Mouse (Mus musculus) forebrain, embryonic 15.5 days (tissue): ENCODE measurements around the gene Slc3a2. TPM values are rescaled to one million over a fixed set of nuclear protein-coding genes. Genes with fewer than 3 reads are reported as not detected.
"Not testable (repeated sequence)": the region's sequence is repeated elsewhere in the genome, so short reads cannot be mapped to it uniquely, and the experiment has no call there.

Experiments used
- ATAC-seq: fragments of 200-750 bp; cut with Nextera tagmentation; replicated peaks from 2 replicates; pipeline ENCODE4 v1.8.0; 2017; ENCODE audit warnings: mild to moderate bottlenecking, moderate TSS enrichment, moderate library complexity
- H3K27ac ChIP-seq: fragments of 300-500 bp; sonication (generic); replicated peaks from 2 replicates; pipeline ENCODE4 v1.5.1; 2015; ENCODE audit warnings: mild to moderate bottlenecking, inconsistent platforms
- H3K27me3 ChIP-seq: fragments of 300-500 bp; sonication (generic); 2 replicates; pipeline ENCODE4 v1.6.1; 2015; ENCODE audit warnings: inconsistent platforms
- H3K36me3 ChIP-seq: fragments of 300-500 bp; sonication (generic); 2 replicates; pipeline ENCODE4 v1.6.1; 2015; ENCODE audit warnings: mild to moderate bottlenecking, inconsistent platforms
- H3K4me1 ChIP-seq: fragments of 300-500 bp; sonication (generic); 2 replicates; pipeline ENCODE4 v1.6.1; 2015; ENCODE audit warnings: inconsistent platforms
- H3K4me2 ChIP-seq: fragments of 300-500 bp; sonication (generic); replicated peaks from 2 replicates; pipeline ENCODE4 v1.6.1; 2015; ENCODE audit warnings: mild to moderate bottlenecking, inconsistent platforms
- H3K4me3 ChIP-seq: fragments of 300-500 bp; sonication (generic); 2 replicates; pipeline ENCODE4 v1.5.1; 2015; ENCODE audit warnings: mild to moderate bottlenecking, inconsistent platforms
- H3K9ac ChIP-seq: fragments of 300-500 bp; sonication (generic); replicated peaks from 2 replicates; pipeline ENCODE4 v1.6.1; 2015; ENCODE audit warnings: mild to moderate bottlenecking, inconsistent platforms
- H3K9me3 ChIP-seq: fragments of 300-500 bp; sonication (generic); 2 replicates; pipeline ENCODE4 v1.6.1; 2016; ENCODE audit warnings: inconsistent platforms
- WGBS: fragments of 180-500 bp; shearing (Covaris S2); methylation state at CpG from one replicate; pipeline ENCODE4 v1.1.7; 2015; ENCODE audit warnings: mixed read lengths; 5-methylcytosine and 5-hydroxymethylcytosine counted together
- polyA plus RNA-seq: library from polyadenylated mRNA; unstranded; fragments of >200 nt; fragmentation: Nextera tagmentation; extraction: Ambion mirVana; gene quantifications from 2 replicates; pipeline ENCODE4 v1.2.1, GENCODE M21; 2015

The Slc3a2 gene
- polyA plus RNA-seq, 1 experiment from 2014 or later, result 171 TPM

DNA sequence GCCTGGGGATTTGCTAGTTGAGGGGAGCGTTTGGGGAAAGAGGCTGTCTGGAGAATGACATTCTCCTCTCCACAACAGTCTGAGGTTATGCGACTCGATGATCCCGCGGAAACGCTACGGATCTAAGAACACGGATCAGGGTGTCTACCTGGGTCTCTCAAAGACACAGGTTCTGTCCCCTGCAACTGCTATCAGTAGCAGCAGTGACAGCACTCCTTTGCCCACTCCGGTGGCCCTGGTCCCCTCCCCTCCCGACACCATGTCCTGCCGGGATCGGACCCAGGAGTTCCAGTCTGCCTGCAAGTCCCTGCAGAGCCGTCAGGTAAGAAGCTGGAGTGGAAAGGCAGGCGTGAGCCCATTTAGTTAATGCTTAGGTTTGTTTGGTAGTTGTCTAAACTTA, 19.0 kb upstream of the Slc3a2 start:
- no peaks in the 10 kb centered on the region for H3K9me3 ChIP-seq
- peaks cover 72% of the 10 kb centered on the region for H3K36me3 ChIP-seq
- WGBS, result 28% methylated on average over 14 of the region's 14 CpGs

DNA sequence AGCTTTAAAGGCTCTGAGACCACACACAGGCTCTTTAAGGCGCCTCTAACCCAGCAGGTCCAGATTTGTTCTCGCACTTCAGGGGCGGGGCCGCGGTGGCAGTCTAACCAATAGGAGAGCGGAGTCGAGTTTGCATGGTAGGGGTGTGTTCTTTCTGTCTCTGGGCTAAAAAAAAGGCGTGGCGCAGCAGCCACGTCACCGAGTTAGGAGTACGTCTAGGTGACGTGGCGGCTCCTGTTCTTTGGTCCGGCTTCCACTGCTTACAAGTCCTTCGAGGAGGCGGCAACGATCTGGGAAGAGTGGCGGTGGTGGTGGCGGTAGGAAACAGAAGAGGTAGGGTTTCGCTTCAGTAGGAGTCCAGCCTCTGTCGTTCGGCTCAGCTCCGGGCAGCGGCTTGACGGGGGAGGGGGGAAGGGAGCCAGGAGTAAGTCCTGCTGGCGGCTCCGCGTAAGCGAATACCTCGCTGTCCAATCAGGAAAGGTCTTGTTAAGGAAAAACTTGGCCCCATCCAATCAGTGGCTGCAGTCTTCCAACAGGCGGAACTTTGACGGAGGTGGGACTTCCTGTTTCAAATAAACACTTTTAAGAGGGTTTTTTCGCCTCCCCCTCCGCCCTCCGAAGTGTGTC, 18.2 kb upstream of the Slc3a2 start, which contains the start of gene Stx5a:
Stx5a (plus strand) TSS at position 171 of the 627 bp plus-strand sequence.
- Histone ChIP-seq H3K4me3 (peak within 1 kb of the TSS; percentile 82), H3K36me3 (peaks cover 64% of the 10 kb centered on the region)
- under 1% methylated on average over 36 of the region's 36 CpGs for WGBS

More for the DNA sequence above, 19.0 kb upstream of the Slc3a2 start:
- no peaks in the 10 kb centered on the region for H3K27me3 ChIP-seq
- peaks cover 28% of the 10 kb centered on the region for H3K4me1 ChIP-seq
- no peak for ATAC-seq
- peak overlapping the region; percentile 82 for H3K4me3 ChIP-seq
- H3K9ac ChIP-seq, result peak overlapping the region; percentile 85
- H3K27ac ChIP-seq, result peak overlapping the region; percentile 96
- H3K4me2 ChIP-seq, result peak overlapping the region; percentile 98

DNA sequence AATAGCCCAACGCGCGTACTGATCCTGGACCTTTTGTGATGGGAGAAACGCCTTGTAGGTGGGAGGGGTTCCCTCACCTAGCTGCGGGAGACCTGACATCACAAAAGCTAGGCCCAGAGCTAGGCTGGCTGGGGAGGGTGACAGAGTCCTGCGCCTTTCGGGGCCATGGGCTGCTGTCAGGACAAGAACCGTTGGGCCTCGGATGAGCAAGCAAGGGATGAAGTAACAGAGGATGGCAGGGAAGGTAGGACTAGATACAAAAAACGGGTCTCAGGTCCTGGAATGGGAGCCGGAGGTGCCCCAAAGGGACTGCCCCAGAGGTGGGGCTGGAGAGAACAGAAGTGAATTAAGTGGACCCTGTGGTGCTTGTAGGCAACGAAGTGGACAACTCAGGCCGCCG, 17.4 kb upstream of the Slc3a2 start, which contains the start of gene 1700092M07Rik:
1700092M07Rik (plus strand) TSS at position 116 of the 400 bp plus-strand sequence.
- WGBS, result 63% methylated on average over 14 of the region's 14 CpGs
- H3K9ac ChIP-seq, result peak within 1 kb of the TSS; percentile 57
- no peak; the same call in 1 of the 2 replicates for ATAC-seq
- H3K9me3 ChIP-seq, result no peaks in the 10 kb centered on the region
- H3K4me3 ChIP-seq, result peak within 1 kb of the TSS; percentile 82
- peak within 1 kb of the TSS; percentile 98 for H3K4me2 ChIP-seq
- H3K27me3 ChIP-seq, result no peaks in the 10 kb centered on the region
- peaks cover 57% of the 10 kb centered on the region for H3K36me3 ChIP-seq
- peak within 1 kb of the TSS; percentile 96 for H3K27ac ChIP-seq
- H3K4me1 ChIP-seq, result peaks cover 40% of the 10 kb centered on the region

More for the DNA sequence above, 18.2 kb upstream of the Slc3a2 start, which contains the start of gene Stx5a:
- ATAC-seq, result peak; percentile 98
- Histone ChIP-seq H3K9ac (peak within 1 kb of the TSS; percentile 85), H3K27me3 (no peaks in the 10 kb centered on the region), H3K27ac (peak within 1 kb of the TSS; percentile 96), H3K4me2 (peak within 1 kb of the TSS; percentile 98), H3K4me1 (peaks cover 36% of the 10 kb centered on the region), H3K9me3 (no peaks in the 10 kb centered on the region)

DNA sequence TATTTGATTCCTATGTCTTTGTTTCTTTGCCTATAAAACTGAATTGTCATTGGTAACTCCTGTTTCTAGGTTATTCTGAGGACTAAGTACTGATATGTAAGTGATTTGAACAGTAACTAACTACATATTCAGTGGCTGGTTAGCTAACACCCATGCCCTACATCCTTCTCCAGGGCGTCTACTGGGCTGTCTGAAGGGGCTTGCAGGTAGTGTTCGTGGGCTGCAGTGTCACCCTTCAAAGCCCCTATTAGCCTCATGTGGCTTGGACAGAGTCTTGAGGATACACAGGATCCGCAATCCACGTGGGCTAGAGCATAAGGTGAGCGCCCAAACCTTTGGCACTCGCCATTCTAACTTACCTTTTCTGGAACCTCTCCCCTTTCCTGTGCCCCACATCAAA, 16.5 kb upstream of the Slc3a2 start:
- H3K36me3 ChIP-seq, result peaks cover 47% of the 10 kb centered on the region
- ATAC-seq, result no peak
- no peak overlapping the region for H3K9ac ChIP-seq
- H3K27ac ChIP-seq, result no peak overlapping the region
- no peaks in the 10 kb centered on the region for H3K27me3 ChIP-seq
- H3K9me3 ChIP-seq, result no peaks in the 10 kb centered on the region
- peaks cover 45% of the 10 kb centered on the region for H3K4me1 ChIP-seq
- H3K4me2 ChIP-seq, result no peak overlapping the region
- WGBS, result 92% methylated on average over 6 of the region's 6 CpGs
- H3K4me3 ChIP-seq, result no peak overlapping the region

DNA sequence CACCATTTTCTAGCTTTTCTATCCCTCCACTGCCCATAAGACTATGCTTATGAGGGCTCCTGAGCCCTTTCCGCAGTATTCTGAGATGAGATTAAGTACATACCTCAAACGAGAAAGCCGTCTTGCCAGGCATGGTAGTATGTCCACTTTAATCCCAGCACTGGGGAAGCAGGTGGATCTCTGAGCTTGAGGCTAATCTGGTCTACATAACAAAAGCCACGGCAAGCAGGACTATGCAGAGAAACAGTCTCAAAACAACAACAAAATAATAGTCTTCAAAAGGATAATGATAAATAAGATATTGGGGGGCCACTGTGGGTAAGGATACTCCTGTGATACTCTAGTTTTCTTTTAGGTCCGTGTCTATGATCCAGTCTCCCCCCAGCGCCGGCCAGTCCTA, 15.7 kb upstream of the Slc3a2 start:
- Histone ChIP-seq H3K27ac (no peak overlapping the region), H3K9me3 (no peaks in the 10 kb centered on the region), H3K4me1 (peaks cover 45% of the 10 kb centered on the region), H3K4me2 (no peak overlapping the region), H3K36me3 (peaks cover 40% of the 10 kb centered on the region), H3K4me3 (no peak overlapping the region), H3K27me3 (no peaks in the 10 kb centered on the region), H3K9ac (no peak overlapping the region)
- WGBS, result 92% methylated on average over 7 of the region's 7 CpGs
- no peak for ATAC-seq

DNA sequence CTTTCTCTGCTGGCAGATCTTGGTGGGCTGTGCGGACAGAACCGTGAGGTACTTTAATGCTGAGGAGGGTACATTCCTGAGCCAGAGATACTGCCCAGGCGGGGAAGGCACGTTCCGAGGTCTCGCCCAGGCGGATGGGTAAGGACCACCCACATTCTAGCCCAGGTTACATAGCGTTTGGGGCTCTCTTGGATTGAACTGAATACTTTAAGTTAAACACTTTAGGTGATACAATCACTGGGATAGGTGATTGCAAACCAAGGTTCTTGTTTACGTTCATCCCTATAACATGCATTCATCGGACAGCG, 12.9 kb upstream of the Slc3a2 start:
- Histone ChIP-seq H3K36me3 (peaks cover 33% of the 10 kb centered on the region), H3K9me3 (no peaks in the 10 kb centered on the region), H3K9ac (peak overlapping the region; percentile 64), H3K4me3 (peak overlapping the region; percentile 57), H3K27me3 (no peaks in the 10 kb centered on the region), H3K4me1 (peaks cover 26% of the 10 kb centered on the region), H3K4me2 (peak overlapping the region; percentile 81), H3K27ac (peak overlapping the region; percentile 83)
- ATAC-seq, result no peak
- WGBS, result 3% methylated on average over 11 of the region's 11 CpGs

DNA sequence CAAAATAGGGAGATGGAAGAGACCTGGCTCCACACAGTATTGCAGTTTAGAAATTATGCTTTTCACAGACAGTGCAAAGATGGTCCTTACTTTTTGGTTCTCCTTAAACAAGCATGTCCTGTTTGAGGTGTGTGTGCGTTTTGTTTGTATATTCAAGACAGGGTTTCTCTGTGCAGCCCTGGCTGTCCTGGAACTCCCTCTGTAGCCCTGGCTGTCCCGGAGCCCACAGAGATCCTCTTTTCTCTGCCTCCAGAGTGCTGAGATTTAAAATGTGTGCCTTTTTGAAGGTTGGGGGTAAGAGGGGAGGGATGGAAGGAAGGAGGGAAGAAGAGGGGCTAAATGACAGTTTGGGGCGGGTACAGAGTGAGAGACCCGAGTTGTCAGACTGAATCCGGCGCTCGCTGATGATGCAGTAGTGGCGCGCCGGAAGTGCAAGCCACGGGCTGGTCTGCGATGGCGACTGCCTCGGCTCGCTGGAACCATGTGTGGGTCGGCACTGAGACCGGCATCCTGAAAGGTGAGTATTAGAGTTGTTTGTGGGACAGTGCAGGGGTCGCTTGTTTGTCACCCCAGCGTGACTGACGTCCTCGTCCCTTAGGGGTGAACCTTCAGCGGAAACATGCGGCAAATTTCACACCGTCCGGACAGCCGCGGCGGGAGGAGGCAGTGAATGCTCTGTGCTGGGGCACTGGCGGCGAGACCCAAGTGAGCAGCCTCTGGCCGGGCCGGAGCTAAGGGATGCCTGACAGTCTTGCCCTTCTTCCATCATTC, 12.4 kb upstream of the Slc3a2 start, which contains the start of gene Wdr74:
Wdr74 (plus strand) TSS at position 439 of the 771 bp plus-strand sequence.
- under 1% methylated on average over 32 of the region's 32 CpGs for WGBS
- Histone ChIP-seq H3K4me2 (peak within 1 kb of the TSS; percentile 81), H3K27me3 (no peaks in the 10 kb centered on the region), H3K9ac (peak within 1 kb of the TSS; percentile 64), H3K36me3 (peaks cover 30% of the 10 kb centered on the region), H3K4me1 (peaks cover 21% of the 10 kb centered on the region), H3K27ac (peak within 1 kb of the TSS; percentile 83), H3K9me3 (no peaks in the 10 kb centered on the region), H3K4me3 (peak within 1 kb of the TSS; percentile 57)
- peak; percentile 96 for ATAC-seq

DNA sequence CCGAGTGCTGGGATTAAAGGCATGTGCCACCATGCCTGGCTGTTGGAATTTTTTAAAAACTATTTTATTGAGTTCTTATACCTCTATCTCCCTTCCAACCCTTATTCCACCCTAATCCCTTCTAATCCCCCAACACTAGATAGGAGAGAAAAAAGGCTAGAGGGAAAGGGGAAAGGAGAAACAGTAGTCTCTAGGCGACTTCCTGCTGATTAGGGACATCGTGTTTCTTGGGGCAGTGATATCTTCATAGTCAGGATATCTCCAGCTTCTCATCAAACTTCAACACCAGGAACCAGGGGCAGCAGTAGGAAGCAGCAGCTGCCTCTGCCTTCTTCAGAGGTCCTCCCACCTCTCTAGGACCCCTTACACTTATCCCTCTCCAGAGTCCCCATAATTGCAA, 11.2 kb upstream of the Slc3a2 start:
- Histone ChIP-seq H3K36me3 (peaks cover 18% of the 10 kb centered on the region), H3K4me2 (no peak overlapping the region), H3K9ac (no peak overlapping the region), H3K4me3 (no peak overlapping the region), H3K27ac (no peak overlapping the region), H3K27me3 (no peaks in the 10 kb centered on the region), H3K9me3 (no peaks in the 10 kb centered on the region), H3K4me1 (peaks cover 17% of the 10 kb centered on the region)
- ATAC-seq, result no peak
- 74% methylated on average over 3 of the region's 3 CpGs for WGBS

DNA sequence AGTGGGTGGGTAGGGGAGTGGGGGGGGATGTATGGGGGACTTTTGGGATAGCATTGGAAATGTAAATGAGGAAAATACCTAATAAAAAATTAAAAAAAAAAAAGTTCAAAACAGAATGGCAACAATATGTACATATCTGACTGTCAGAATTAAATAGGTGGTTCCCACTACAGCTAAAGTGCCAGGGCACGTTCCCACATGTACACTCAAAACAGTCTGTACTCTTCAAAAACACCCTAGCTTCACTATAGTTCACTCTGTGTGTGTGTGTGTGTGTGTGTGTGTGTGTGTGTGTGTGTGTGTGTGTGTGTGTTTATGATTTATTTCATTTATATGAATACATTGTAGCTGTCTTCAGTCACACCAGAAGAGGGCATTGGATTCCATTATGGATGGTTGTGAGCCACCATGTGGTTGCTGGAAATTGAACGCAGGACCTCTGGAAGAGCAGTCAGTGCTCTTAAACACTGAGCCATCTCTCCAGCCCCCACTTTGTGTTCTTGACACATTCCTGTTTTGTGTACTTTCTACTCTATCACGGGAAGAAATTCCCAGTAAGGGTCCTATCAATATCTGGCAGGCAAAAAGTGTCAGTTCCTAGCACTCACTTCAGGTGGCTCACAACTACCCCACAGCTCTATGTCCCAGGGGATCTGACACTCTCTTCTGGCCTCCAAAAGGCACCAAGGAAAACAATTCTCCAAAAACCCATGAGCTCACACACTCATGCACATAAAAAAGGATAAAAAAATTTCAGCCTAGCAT, 5.3 kb upstream of the Slc3a2 start:
- not testable (repeated sequence) for H3K9me3 ChIP-seq, H3K4me3 ChIP-seq, ATAC-seq, H3K27ac ChIP-seq, H3K4me2 ChIP-seq, H3K9ac ChIP-seq, H3K27me3 ChIP-seq
- Histone ChIP-seq H3K36me3 (peaks cover 26% of the 10 kb centered on the region), H3K4me1 (peaks cover 25% of the 10 kb centered on the region)
- 45% methylated on average over 3 of the region's 3 CpGs for WGBS

DNA sequence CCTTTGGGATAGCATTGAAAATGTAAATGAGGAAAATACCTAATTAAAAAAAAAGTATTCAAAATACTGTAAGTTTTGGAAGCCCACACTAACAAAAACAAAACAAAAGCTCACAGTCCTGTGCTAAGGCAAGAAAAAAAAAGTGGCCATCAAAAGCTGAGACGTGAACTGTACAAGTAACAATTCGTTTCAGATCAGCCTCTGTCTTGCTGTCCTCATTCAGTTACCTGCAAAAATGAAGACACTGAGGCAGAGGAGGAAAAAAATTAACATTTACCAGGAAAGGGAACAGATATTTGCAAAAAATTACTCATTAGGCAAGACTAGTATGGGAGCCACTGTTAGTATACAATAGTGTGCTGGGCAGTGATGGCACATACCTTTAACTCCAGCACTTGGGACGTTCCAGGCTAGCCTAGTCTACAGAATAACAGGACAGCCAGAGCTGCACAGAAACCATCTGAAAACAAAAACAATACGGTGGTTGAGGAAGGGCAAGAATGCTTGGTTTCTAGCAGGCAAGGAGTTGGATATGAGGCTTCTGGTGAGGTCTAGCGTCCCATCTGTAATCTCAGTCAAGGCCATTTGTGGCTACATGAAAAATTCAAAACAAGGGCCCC, 4.4 kb upstream of the Slc3a2 start:
- Histone ChIP-seq H3K4me2 (no peak overlapping the region), H3K9ac (no peak overlapping the region), H3K4me1 (peaks cover 25% of the 10 kb centered on the region), H3K4me3 (no peak overlapping the region), H3K36me3 (peaks cover 26% of the 10 kb centered on the region), H3K27me3 (no peaks in the 10 kb centered on the region), H3K27ac (no peak overlapping the region), H3K9me3 (no peaks in the 10 kb centered on the region)
- 26% methylated on average over 5 of the region's 5 CpGs for WGBS
- no peak for ATAC-seq

DNA sequence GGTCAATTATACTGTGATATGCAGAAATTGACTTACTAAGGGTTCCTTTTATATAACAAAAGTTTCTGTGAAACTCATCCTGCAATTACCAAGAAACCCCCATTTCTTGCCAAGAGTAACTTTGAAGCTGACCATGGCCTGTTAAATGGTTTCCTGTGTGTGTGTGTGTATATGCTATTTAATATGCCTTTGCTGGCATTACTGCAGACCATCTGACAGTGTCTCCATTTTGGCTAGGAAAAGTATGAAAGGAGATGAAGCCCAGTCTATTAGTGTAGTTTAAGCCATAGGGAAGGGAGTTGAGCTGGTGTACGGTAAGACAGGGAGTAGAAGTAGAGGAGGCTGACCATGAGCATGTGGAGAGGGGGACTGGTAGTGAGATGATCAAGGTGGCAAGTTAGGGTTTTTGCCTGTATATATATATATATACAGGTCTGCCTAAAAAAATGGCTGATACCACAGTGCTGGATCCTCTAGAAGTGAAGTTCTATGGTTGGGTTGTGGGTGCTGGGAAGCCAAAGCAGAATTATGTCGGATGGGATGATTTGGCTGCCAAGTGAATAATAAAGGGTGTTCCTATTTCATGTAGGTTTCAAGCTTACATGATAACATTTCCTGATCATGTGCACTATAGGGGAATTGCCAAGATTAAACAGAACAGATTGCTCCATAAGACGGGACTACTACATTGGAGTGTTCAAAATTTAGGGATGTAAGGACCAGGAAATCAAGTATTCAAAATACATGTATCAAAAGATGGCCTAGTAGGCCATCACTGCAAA, 3.6 kb upstream of the Slc3a2 start:
- WGBS, result 23% methylated on average over 3 of the region's 3 CpGs
- peaks cover 26% of the 10 kb centered on the region for H3K36me3 ChIP-seq
- no peaks in the 10 kb centered on the region for H3K27me3 ChIP-seq
- H3K9me3 ChIP-seq, result no peaks in the 10 kb centered on the region
- no peak for ATAC-seq
- no peak overlapping the region for H3K4me3 ChIP-seq
- H3K4me2 ChIP-seq, result no peak overlapping the region
- no peak overlapping the region for H3K27ac ChIP-seq
- H3K9ac ChIP-seq, result no peak overlapping the region
- H3K4me1 ChIP-seq, result peaks cover 32% of the 10 kb centered on the region
